Mouse (Mus musculus) E14TG2a.4 (cell line): ENCODE measurements around the gene Gab2.

Experiments used
- CTCF ChIP-seq: conservative IDR thresholded peaks from 2 replicates; pipeline ENCODE4 v1.5.1; 2014; ENCODE audit warnings: low read length
- NANOG ChIP-seq: IDR thresholded peaks from 2 replicates; pipeline ENCODE4 v1.6.1; 2014; ENCODE audit warnings: borderline replicate concordance, low read length, mixed read lengths

- TF ChIP-seq CTCF: no peak
- no peak for TF ChIP-seq NANOG
Observed at GRCm38 (mm10) chr7:97296986-97297385, 215.6 kb downstream of the Gab2 start.
